Mouse (Mus musculus): ENCODE data around the gene Olfr832.
"Not testable (repeated sequence)": the region's sequence is repeated elsewhere in the genome, so short reads cannot be mapped to it uniquely, and the experiment has no call there.

Gene Olfr832

GRCm38 (mm10) chr9:18936822-18937221 is at the start of gene Olfr832:
TSS of gene Olfr832 (plus strand) at chr9:18937122.
- DNase-seq: not testable (repeated sequence)

- DNase-seq: not testable (repeated sequence)
These were observed 29.2 kb upstream of the Olfr832 start for GRCm38 (mm10) chr9:18907699-18908098.

GRCm38 (mm10) chr9:18927921-18928320 is 9.0 kb upstream of the Olfr832 start:
- not testable (repeated sequence) for DNase-seq

GRCm38 (mm10) chr9:18962021-18962420 is 25.1 kb downstream of the Olfr832 start:
- no peak for DNase-seq

- DNase-seq: no peak
These were observed 50.8 kb downstream of the Olfr832 start, which contains the start of gene Olfr834 for GRCm38 (mm10) chr9:18987690-18988089. TSS of gene Olfr834 (plus strand) at chr9:18987990.
